Mouse (Mus musculus): ENCODE data around the gene Chsy1.

Chsy1 gene

DNA sequence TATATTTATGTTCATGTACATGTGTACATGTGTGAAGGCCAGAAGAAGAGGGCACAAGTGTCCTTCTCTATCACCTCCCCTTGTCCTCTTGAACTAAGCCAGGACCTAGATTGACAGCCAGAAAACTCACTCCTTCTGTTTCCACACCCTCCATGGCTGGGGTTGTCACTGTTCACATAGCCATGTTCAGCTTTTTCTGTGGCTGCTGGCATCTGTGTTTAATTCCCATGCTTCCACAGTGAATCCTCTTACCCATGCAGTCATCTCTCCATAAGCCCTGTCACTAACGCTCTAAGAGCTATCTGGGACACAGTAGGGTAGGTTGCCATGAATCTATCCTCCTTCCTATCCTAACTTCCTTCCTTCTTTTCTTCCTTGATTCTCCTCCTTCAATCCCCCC lies 86.6 kb downstream of the Chsy1 start:
- in situ Hi-C loops (cut with MboI; ENCODE audit: unreplicated experiment in 2 of 2) = loop anchor here in 1 of 2 experiments (5.0 kb wide), 2 partner anchors 51 to 84 kb away; no protein-coding TSS in a partner anchor

DNA sequence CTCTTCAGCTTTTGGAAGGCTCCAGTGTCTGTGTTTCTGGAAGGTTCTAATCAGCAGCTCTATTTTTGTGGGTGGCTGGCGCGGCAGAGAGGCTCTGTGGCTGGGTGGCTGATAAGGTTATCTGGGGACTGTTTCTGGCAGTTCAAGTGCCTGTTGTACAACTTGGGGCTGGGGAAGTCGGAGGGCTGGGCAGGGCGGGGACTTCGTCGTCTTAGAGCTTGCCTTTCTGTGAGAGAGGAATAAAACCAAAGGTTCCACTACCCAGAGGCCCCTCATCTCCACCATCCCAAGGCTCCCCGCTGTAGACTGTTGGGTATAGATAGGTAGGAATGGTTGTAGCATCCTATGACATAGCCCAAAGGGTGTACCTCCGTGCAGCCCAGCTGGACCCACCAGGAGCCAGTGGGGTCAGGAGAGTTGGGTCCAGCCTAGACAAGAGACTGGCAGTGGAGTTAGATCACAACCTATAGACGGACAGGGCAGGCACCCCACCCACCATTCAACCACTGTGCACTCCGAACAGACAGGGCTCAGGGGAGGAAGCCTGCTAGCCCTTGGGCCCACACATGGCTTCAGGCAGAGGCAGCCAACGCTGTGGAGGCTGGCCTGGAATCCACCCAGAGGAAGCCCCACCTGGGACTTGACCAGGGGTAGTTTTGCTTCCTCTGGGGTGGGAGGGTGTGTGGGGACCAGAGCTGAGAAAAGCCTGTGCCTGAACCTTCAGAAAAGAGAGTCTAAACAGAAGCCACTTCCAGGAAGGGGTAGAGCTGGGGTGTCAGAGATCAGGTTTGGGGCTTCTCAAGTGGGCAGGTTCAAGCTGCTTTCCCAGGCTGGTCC lies 87.5 kb downstream of the Chsy1 start:
- in situ Hi-C loops (cut with MboI; ENCODE audit: unreplicated experiment in 2 of 2) = loop anchor here in 1 of 2 experiments (5.0 kb wide), 2 partner anchors 50 to 85 kb away; no protein-coding TSS in a partner anchor

DNA sequence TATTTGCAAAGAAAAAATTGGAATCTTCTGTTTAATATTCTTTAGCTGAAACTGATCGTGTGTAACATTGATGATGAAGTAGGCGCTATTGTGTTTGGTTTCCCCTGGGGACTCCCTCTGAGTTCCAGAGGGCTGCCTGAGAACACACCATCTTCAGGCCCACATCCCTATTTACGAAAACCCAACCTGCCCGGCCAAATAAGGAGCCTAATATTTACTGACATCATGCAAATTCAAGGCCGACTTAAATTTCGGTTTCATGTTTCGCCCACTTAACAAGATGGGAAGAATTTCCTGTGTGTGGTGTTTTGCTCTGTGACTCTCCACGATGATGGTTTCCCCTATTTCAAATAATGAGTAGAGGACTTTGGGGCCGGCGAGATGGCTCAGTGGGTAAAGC lies 89.1 kb downstream of the Chsy1 start:
- in situ Hi-C loops (cut with MboI; ENCODE audit: unreplicated experiment in 2 of 2) = loop anchor here in 1 of 2 experiments (5.0 kb wide), 2 partner anchors 49 to 86 kb away; no protein-coding TSS in a partner anchor

DNA sequence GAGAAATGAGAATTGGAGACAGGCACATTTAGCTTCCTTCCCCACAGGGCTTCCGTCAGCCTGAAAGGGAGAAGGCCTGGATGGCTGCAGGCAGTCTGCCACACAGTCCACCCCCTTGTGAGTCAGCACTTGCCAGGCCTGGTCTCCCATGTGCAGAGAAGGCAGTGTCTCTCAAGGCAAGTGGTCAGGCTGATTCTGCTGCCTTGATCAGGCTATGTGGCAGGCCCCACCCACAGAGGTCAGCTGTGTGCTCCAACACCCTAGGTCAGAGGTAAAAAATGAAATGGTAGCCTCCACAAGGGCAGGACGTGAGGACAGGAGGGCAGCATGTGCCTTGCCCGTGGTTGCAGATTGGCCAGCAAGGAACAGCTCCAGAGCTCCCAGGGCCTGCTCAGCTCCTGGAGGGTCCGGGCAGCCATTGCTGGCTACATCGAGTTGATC lies 90.1 kb downstream of the Chsy1 start:
- in situ Hi-C loops (cut with MboI; ENCODE audit: unreplicated experiment in 2 of 2) = loop anchor here in 1 of 2 experiments (5.0 kb wide), 2 partner anchors 48 to 87 kb away; no protein-coding TSS in a partner anchor

DNA sequence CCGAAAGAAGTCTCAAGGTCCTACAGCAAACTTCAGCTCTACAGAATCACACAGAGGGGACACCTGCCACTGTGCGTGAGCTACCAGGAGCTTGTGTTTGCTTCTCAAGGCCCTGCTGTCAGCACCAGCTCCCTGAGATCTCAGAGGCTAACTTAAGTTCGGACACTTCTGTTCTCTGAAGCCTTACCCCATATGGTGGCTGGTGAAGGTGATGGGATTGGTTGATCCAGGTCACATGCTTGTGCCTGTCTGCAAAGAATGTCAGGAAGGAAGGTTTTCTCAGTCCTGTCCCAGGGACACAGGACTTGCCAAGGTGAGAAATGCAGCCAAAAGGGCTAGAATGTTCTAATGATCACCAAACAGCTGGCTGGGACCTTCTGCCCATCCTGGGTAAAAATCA lies 91.1 kb downstream of the Chsy1 start:
- in situ Hi-C loops (cut with MboI; ENCODE audit: unreplicated experiment in 2 of 2) = loop anchor here in 1 of 2 experiments (5.0 kb wide), 1 partner anchor 42 kb away; no protein-coding TSS in a partner anchor

DNA sequence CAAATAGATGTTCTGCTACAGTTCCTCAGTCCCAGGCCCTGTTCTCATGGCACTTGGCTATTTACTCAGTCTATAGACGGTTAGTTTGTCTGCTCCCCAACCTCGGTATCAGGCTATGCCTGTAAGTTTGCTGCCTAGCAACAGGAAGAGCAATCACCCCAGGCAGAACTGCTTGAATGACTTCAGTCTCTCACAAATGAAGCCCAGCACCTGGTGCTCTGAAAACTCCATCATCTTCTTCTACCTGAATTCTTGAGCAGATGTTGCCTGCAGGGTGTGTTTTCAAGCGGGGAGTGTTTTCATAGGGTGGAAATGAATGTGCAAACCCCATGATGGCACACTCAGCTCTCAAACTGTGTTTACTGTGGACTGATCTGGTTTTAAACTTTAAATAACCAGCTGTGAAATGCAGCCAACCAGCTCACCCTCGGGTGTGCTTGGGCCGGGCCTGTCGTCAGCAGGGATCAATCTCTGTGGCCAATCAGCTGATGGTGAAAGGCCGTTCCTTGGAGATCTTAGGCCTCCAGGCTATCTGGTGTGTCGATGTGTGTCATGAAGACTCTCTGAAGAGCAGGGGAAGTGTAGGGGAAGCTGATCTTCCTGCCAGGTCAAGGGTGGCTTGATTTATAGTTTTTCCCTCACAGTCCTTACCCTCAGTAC lies 91.6 kb downstream of the Chsy1 start:
- in situ Hi-C loops (cut with MboI; ENCODE audit: unreplicated experiment in 2 of 2) = loop anchor here in 1 of 2 experiments (5.0 kb wide), 1 partner anchor 41 kb away; no protein-coding TSS in a partner anchor

DNA sequence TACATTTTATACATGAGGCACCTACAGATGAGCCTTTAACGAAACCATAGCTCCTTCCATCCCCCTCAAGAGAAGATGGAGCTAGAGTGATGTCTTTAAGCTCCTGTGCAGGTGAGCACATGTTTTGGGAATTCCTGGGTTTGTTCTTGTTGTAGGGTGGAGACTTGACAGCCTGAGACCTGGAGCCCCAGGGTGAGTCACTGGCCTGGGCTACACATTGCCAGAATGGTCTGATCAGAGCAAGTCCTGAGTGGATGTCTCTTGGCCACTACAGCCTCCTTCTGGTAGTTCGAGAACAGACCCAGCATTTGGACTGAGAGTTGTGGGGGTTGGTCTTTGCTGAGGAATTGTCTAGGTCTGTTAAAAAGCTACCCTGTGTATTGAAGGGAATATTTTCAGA lies 92.3 kb downstream of the Chsy1 start:
- in situ Hi-C loops (cut with MboI; ENCODE audit: unreplicated experiment in 2 of 2) = loop anchor here in 1 of 2 experiments (5.0 kb wide), 1 partner anchor 41 kb away; no protein-coding TSS in a partner anchor

DNA sequence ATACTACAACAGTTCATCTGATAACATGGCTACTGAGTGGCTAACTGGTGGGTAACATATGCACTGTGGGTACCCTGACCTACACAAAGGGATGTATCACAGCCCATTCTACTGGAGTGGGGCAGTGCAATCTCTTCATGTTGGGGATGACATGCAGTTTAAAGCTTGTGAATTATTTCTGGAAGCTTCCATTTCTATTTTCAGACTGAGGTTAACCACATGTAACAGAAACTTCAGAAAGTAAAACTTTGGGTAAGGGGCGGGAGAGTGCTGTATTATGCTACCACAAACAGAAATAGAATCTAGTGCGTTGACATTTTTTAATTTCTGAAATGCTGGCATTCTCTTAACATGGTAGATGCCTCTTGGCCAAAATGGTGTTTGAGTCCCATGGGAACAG lies 100.6 kb downstream of the Chsy1 start:
- in situ Hi-C loops (cut with MboI; ENCODE audit: unreplicated experiment in 2 of 2) = no loop called here

DNA sequence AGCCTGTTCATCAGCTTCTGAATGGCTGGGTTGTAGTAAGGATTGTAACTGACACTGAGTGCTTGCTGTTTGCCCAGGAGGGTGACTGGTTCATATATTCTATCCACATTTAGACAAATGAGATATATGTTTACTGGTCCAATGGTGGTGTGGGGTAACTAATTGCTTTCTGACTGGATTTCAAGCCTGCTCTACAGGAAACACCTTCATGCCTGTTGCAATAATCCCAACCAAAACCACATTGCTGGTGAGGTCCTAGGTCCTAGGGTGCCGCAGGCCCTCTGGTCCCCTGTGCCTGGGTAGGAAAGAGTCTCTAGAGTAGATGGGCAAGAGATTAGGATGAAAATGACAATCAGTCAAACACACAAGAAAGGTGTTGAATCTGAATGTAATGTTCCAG lies 103.6 kb downstream of the Chsy1 start:
- in situ Hi-C loops (cut with MboI; ENCODE audit: unreplicated experiment in 2 of 2) = no loop called here

DNA sequence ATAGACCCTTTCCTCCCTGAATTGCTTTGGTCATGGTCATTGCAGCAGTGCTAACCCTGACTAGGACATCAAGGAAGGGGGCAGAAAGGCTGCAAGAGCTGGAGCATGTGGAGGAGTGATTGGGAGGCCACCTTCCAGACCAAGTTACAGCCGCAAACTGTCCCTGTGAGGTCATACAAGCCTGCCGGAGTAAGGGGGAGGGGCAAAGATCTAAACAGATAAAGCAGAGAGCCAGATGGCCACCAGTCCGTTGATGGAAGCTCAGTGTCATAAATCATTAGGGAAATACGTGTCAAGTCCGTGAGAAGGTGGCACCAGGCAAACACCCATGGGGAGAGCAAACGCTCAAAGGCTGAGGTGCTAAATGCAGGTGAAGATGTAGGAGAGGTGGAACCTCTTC lies 105.2 kb downstream of the Chsy1 start:
- in situ Hi-C loops (cut with MboI; ENCODE audit: unreplicated experiment in 2 of 2) = no loop called here

DNA sequence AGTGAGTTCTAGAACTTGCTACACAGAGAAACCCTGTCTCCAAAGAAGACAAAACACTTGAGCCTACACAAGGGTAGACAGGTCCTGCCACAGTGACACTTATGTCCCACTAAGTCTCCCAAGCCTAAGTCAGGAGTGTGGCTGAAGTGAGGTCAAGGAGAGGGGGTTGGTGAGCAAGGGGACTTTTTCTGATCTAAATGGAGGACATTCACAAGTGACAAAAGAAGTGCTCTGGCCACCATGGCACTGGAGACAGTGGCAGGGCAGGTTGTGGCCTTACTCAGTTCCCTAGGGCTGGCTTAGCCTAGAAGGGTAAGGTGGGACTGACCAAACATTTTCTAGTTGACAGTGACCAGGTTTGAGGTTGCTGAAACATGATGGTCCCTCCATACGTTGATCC lies 106.6 kb downstream of the Chsy1 start:
- in situ Hi-C loops (cut with MboI; ENCODE audit: unreplicated experiment in 2 of 2) = no loop called here

DNA sequence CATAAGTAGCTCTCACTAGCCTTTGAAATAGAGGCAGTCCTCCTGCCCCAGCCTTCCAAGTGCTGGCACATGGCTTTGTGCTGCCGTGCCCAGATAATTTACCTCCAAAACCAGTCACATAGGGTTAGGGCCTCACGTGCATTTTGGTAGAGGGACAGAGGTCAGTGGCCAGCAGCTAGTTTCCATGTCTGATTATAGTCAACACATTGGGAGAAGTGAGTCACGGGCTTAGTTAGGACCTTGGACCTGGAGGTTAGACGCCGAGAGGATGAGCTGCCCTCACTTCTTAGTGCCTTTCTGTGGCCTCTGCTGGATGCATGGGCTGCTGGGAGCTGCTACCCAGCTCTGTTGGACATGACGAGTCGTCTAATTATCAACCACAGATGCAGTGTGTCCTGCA lies 107.7 kb downstream of the Chsy1 start:
- in situ Hi-C loops (cut with MboI; ENCODE audit: unreplicated experiment in 2 of 2) = no loop called here

DNA sequence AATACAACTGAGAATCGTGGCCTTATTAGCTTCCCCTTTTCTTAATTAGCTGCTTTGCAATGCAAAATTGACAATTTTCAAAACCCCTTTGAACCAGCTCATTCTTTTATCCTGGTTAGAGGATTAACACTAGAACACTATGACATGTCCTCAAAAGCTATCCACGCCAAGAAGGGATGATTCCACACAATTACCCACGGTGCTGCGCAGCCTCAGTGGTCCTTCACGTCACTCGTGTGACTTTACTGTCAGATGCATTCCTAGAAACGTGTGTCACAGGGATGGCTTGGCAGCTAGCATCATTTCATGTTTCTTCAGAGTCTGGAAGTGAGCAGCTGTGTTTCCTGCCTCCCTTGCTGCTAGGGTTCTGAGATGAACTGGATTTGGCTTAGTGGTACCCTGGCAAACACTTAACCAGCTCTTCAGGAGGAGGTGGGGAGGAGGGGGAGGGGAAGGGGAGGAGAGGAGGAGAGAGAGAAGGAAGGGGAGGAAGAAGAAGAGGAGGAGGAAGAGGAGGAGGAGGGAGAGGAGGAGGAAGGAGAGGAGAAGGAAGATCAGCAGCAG lies 108.3 kb downstream of the Chsy1 start:
- in situ Hi-C loops (cut with MboI; ENCODE audit: unreplicated experiment in 2 of 2) = no loop called here

DNA sequence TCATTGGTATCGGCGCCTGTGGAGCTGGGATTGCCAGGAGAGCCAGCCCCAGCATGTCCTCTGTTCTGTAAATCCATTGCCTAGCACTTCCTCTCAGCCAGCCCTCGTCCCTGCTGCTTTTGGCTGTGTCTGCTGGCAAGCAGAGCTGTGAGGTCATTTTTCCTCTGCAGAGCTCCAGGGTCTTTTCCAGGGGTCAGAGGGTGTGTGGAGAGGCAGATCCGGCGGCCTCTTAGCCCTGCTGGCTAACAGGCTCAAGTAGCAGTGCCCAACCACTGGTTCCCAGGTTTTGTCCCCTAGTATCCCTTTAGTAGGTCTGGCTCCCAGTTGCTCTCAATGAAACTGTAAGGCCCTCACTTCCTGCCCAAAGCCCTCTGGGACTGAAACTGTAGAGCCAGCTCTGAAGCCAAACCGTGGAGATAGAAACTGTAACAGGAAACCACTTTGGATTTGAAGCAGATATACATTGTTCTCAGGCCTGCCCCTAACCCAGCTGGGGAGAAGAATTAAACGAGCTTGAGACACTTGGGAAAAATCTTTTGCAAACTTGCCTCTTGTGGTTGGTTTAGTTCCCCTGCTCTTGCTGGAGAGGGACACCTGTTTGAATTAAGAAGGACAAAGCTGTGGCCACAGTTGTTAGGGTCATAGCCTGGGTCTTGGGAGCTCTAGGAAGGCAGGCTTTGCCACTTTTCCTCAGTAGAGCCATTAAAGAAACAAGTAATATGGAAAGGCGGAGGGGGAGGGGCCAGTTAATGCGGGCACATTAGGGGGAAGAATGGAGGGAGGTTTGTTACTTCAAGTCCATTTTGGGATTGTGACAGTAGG lies 109.1 kb downstream of the Chsy1 start:
- in situ Hi-C loops (cut with MboI; ENCODE audit: unreplicated experiment in 2 of 2) = no loop called here

DNA sequence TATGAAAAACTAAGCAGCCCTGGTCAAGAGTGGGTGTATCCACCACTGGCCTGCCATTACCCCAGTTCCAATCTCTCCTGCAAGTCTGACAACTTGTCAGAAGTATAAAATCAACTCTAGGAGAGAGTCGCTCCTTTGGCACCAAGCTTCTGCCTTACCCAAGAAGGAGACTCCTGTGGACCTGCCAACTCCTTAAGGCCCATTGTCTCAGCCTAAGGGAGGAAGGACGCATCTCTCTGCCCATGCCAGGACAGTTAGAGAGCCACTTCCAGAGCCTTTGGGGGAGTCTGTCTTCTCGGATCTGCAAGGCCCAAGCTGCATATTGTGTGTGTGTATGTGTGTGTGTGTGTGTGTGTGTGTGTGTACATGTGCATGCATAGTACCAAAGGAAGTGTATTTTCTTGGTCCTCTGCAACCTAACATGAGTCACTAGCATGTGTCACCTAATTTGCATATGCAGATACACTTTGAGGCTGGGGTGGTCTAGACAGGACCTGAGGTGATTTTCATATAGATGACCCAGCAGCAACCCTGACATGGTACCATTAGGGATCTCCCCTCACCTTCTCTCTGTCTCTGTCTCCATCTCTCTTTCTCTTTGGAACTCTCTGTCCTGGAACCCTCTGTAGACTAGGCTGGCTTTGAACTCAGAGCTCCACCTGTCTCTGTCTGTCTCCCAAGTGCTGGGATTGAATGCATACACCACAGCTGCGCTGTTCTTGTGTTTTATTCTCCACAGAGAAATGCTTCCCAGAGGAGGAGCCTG lies 109.9 kb downstream of the Chsy1 start:
- in situ Hi-C loops (cut with MboI; ENCODE audit: unreplicated experiment in 2 of 2) = no loop called here

DNA sequence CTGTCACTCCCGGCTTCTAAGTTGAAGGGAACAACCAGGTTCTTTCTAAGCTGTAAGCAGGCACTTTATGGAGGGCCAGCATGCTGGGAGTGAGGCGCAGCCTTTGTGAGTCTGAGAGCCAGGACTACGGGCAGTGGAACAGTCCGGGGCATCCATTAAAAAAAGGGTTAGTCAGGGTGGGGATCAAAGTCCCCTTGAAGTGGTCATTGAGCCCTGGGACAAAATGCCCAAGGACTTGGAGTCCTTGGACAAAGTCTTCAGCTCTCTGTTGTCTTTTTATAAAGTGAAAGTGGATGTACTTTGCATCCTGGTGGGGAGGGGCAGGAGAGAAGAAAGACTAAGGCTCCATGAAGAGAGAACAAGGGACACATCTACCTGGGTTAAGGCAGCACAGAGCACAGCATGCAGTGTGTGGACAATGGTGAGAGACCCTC lies 110.5 kb downstream of the Chsy1 start:
- in situ Hi-C loops (cut with MboI; ENCODE audit: unreplicated experiment in 2 of 2) = no loop called here

DNA sequence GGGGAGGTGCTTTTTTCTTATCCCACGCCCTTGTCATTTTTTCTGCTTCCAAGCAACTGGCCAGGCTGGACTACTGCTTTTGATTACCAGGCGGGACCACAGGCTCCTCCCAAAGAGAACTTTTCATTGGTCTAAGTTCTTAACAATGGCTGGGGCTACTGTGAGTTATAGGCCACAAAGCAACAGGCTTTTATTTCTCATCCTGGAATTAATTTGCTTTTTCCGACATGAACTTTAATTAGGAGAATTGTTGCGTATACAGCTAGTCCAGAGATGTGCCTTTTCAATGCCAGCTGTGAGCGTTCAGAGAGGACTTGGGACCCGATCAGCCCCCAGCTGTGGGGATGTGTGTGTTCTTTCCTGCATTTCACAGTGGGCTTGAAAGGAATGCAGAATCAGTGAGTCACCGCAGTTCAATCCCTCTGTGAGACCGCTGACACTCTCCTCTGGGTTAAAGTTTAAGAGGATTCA lies 113.3 kb downstream of the Chsy1 start:
- in situ Hi-C loops (cut with MboI; ENCODE audit: unreplicated experiment in 2 of 2) = no loop called here
